20 mouse cellular contexts compared by ENCODE assay signal in the genomic region with DNA sequence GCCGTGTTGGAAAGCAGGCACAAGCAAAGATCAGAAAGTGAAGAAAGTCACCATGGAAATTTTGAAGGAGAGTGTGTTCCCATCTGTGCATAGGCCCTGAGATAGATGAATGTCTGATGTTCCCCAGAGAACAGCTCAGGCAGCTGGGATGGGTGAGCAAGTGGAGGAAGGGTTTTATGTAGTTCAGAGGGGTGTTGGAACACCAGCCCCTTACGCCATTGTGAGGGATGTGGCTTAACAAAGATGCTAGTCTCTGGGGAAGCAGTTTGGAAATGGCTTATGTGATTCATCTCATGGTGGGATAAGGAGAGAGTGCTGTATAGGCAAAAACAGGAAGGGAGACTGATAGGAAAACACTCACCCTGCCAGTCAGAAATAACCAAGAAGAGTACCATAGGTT.
"Had no signal": no experiment of that assay in that cellular context is flagged by ENCODE, and none has a peak within 500 bp of the region (broad histone marks: within the 10 kb centered on the region; RNA-seq: fewer than 3 reads in every experiment).

No protein-coding gene starts in this region.

- H3K27me3 ChIP-seq: lung, embryonic 15.5 days; midbrain, embryonic 13.5 days; midbrain, embryonic 15.5 days; neural tube, embryonic 12.5 days had no signal

- H3K4me2 ChIP-seq: lung, embryonic 15.5 days; midbrain, embryonic 11.5 days; midbrain, embryonic 13.5 days; midbrain, embryonic 15.5 days; neural tube, embryonic 12.5 days had no signal

- H3K9ac ChIP-seq: liver, postnatal 0 days; lung, embryonic 15.5 days; midbrain, embryonic 13.5 days; midbrain, embryonic 15.5 days; neural tube, embryonic 12.5 days had no signal

- H3K4me3 ChIP-seq: lung, embryonic 15.5 days; megakaryocyte, embryonic 14.5 days; midbrain, embryonic 13.5 days; midbrain, embryonic 15.5 days; neural tube, embryonic 12.5 days had no signal

- H3K36me3 ChIP-seq: midbrain, embryonic 15.5 days; neural tube, embryonic 12.5 days had no signal

- ATAC-seq: liver, postnatal 0 days; lung, postnatal 0 days; midbrain, embryonic 13.5 days; midbrain, embryonic 15.5 days had no signal

- H3K27ac ChIP-seq: lung, embryonic 15.5 days; macrophage; midbrain, embryonic 13.5 days; midbrain, embryonic 15.5 days; neural tube, embryonic 12.5 days had no signal

- DNase-seq: liver, postnatal 0 days; lung, adult 2 months; lung, postnatal 14 days; lung, postnatal 36 days; retina, postnatal 1 day; right cerebral cortex, adult 18-20 months; right cerebral cortex, postnatal 25 days; right cerebral cortex, postnatal 4 days; spleen, adult 18-20 months; thymus, adult 18-20 months; thymus, postnatal 14 days; thymus, postnatal 36 days had no signal

- H3K9me3 ChIP-seq: lung, embryonic 15.5 days; midbrain, embryonic 13.5 days; midbrain, embryonic 15.5 days; neural tube, embryonic 12.5 days had no signal

- H3K4me1 ChIP-seq: megakaryocyte, embryonic 14.5 days had no signal
